Mouse (Mus musculus) ES-E14 (cell line): ENCODE results near the gene Fgf4.

Experiments
- CHD2 ChIP-seq: IDR thresholded peaks from 2 replicates; pipeline ENCODE4 v1.6.1; 2014; ENCODE audit warnings: mild to moderate bottlenecking, low read depth, low read length, inconsistent platforms
- HCFC1 ChIP-seq: IDR thresholded peaks from 2 replicates; pipeline ENCODE4 v1.6.1; 2012; ENCODE audit warnings: low read length, inconsistent platforms, borderline replicate concordance; ENCODE audit not compliant: insufficient read depth
- MAFK ChIP-seq: IDR thresholded peaks from 2 replicates; pipeline ENCODE4 v1.6.1; 2014; ENCODE audit warnings: mild to moderate bottlenecking, low read depth, low read length, inconsistent platforms; ENCODE audit not compliant: insufficient read depth
- ZC3H11A ChIP-seq: IDR thresholded peaks from 2 replicates; pipeline ENCODE4 v1.6.1; 2012; ENCODE audit warnings: low read depth, mild to moderate bottlenecking, inconsistent platforms, low read length, borderline replicate concordance
- ZNF384 ChIP-seq: IDR thresholded peaks from 2 replicates; pipeline ENCODE4 v1.6.1; 2012; ENCODE audit warnings: low read depth, low read length, inconsistent platforms

- TF ChIP-seq CHD2 = no peak
- no peak for TF ChIP-seq HCFC1
- TF ChIP-seq ZC3H11A = no peak
- TF ChIP-seq MAFK = no peak
- TF ChIP-seq ZNF384 = no peak
Measured at GRCm38 (mm10) chr7:144878401-144878800, 31.2 kb downstream of the Fgf4 start.
